Mouse (Mus musculus): ENCODE measurements at regions not wholly inside any gene's neighbourhood (a gene's known extent, or its start where the extent isn't known, plus 50 kb on each side); places are given as distances from the start of the nearest gene placed in this dataset.

GRCm38 (mm10) chr16:85668767-85669166 lies 115.6 kb upstream of the Cyyr1 start:
- WGBS = 79% methylated on average over 5 of the region's 5 CpGs
- no peaks in the 10 kb centered on the region for H3K27me3 ChIP-seq (ENCODE audit: insufficient read depth, poor library complexity, severe bottlenecking)
- DNase-seq (ENCODE audit: low spot score) = no peak
- no peaks in the 10 kb centered on the region for H3K4me1 ChIP-seq (replicated peaks)
- no peaks in the 10 kb centered on the region for H3K36me3 ChIP-seq
- H3K27ac ChIP-seq = no peak overlapping the region
- H3K4me3 ChIP-seq = no peak overlapping the region
- no peaks in the 10 kb centered on the region for H3K9me3 ChIP-seq

GRCm38 (mm10) chr16:85667790-85668189 lies 114.6 kb upstream of the Cyyr1 start:
- Histone ChIP-seq H3K4me1 (replicated peaks) (no peaks in the 10 kb centered on the region), H3K9me3 (no peaks in the 10 kb centered on the region), H3K4me3 (no peak overlapping the region), H3K36me3 (no peaks in the 10 kb centered on the region), H3K27ac (no peak overlapping the region), H3K27me3 (ENCODE audit: insufficient read depth, poor library complexity, severe bottlenecking) (no peaks in the 10 kb centered on the region)
- WGBS = 67% methylated on average over 1 of the region's 1 CpGs
- DNase-seq (ENCODE audit: low spot score) = no peak

GRCm38 (mm10) chr16:85649516-85649915 lies 96.3 kb upstream of the Cyyr1 start:
- H3K27ac ChIP-seq = no peak overlapping the region
- H3K4me3 ChIP-seq = no peak overlapping the region
- H3K4me1 ChIP-seq (replicated peaks) = no peaks in the 10 kb centered on the region
- H3K36me3 ChIP-seq = no peaks in the 10 kb centered on the region
- no peaks in the 10 kb centered on the region for H3K27me3 ChIP-seq (ENCODE audit: insufficient read depth, poor library complexity, severe bottlenecking)
- no peaks in the 10 kb centered on the region for H3K9me3 ChIP-seq
- no peak for DNase-seq (ENCODE audit: low spot score)
- WGBS = 92% methylated on average over 1 of the region's 1 CpGs

GRCm38 (mm10) chr16:85640992-85641391 lies 87.8 kb upstream of the Cyyr1 start:
- 92% methylated on average over 4 of the region's 4 CpGs for WGBS
- DNase-seq (ENCODE audit: low spot score) = no peak
- Histone ChIP-seq H3K4me3 (no peak overlapping the region), H3K4me1 (replicated peaks) (no peaks in the 10 kb centered on the region), H3K36me3 (no peaks in the 10 kb centered on the region), H3K9me3 (no peaks in the 10 kb centered on the region), H3K27ac (no peak overlapping the region), H3K27me3 (ENCODE audit: insufficient read depth, poor library complexity, severe bottlenecking) (no peaks in the 10 kb centered on the region)

GRCm38 (mm10) chr16:85637079-85637478 lies 83.9 kb upstream of the Cyyr1 start:
- DNase-seq (ENCODE audit: low spot score) = no peak
- H3K36me3 ChIP-seq = no peaks in the 10 kb centered on the region
- 89% methylated on average over 1 of the region's 1 CpGs for WGBS

GRCm38 (mm10) chr16:85629738-85630137 lies 76.5 kb upstream of the Cyyr1 start:
- no peaks in the 10 kb centered on the region for H3K9me3 ChIP-seq

More at GRCm38 (mm10) chr16:85637079-85637478, 83.9 kb upstream of the Cyyr1 start:
- Histone ChIP-seq H3K27ac (no peak overlapping the region), H3K4me1 (replicated peaks) (no peaks in the 10 kb centered on the region), H3K4me3 (no peak overlapping the region), H3K27me3 (ENCODE audit: insufficient read depth, poor library complexity, severe bottlenecking) (no peaks in the 10 kb centered on the region), H3K9me3 (no peaks in the 10 kb centered on the region)

GRCm38 (mm10) chr16:85624505-85624904 lies 71.3 kb upstream of the Cyyr1 start:
- no peak overlapping the region for H3K27ac ChIP-seq
- H3K36me3 ChIP-seq = no peaks in the 10 kb centered on the region
- no peak for DNase-seq (ENCODE audit: low spot score)
- H3K9me3 ChIP-seq = no peaks in the 10 kb centered on the region
- H3K4me3 ChIP-seq = no peak overlapping the region
- WGBS = 66% methylated on average over 8 of the region's 8 CpGs
- H3K4me1 ChIP-seq (replicated peaks) = no peaks in the 10 kb centered on the region
- no peaks in the 10 kb centered on the region for H3K27me3 ChIP-seq (ENCODE audit: insufficient read depth, poor library complexity, severe bottlenecking)

More at GRCm38 (mm10) chr16:85629738-85630137, 76.5 kb upstream of the Cyyr1 start:
- Histone ChIP-seq H3K4me1 (replicated peaks) (no peaks in the 10 kb centered on the region), H3K27ac (no peak overlapping the region), H3K36me3 (no peaks in the 10 kb centered on the region), H3K27me3 (ENCODE audit: insufficient read depth, poor library complexity, severe bottlenecking) (no peaks in the 10 kb centered on the region), H3K4me3 (no peak overlapping the region)
- 82% methylated on average over 3 of the region's 3 CpGs for WGBS
- no peak for DNase-seq (ENCODE audit: low spot score)

- Histone ChIP-seq H3K36me3 (no peaks in the 10 kb centered on the region), H3K4me1 (replicated peaks) (no peaks in the 10 kb centered on the region), H3K27ac (no peak overlapping the region), H3K27me3 (ENCODE audit: insufficient read depth, poor library complexity, severe bottlenecking) (no peaks in the 10 kb centered on the region), H3K9me3 (no peaks in the 10 kb centered on the region), H3K4me3 (no peak overlapping the region)
- DNase-seq (ENCODE audit: low spot score) = no peak
- WGBS = 81% methylated on average over 2 of the region's 2 CpGs
Observed at GRCm38 (mm10) chr16:85604089-85604488, 50.9 kb upstream of the Cyyr1 start.

All from hindbrain, embryonic 10.5 days (tissue).